Mouse (Mus musculus): ENCODE measurements around the gene Ubl7. TPM values are rescaled to one million over a fixed set of nuclear protein-coding genes. Genes with fewer than 3 reads are reported as not detected.

Ubl7 gene
- polyA plus RNA-seq, 1 experiment from 2014 or later, result 91.4 TPM

DNA sequence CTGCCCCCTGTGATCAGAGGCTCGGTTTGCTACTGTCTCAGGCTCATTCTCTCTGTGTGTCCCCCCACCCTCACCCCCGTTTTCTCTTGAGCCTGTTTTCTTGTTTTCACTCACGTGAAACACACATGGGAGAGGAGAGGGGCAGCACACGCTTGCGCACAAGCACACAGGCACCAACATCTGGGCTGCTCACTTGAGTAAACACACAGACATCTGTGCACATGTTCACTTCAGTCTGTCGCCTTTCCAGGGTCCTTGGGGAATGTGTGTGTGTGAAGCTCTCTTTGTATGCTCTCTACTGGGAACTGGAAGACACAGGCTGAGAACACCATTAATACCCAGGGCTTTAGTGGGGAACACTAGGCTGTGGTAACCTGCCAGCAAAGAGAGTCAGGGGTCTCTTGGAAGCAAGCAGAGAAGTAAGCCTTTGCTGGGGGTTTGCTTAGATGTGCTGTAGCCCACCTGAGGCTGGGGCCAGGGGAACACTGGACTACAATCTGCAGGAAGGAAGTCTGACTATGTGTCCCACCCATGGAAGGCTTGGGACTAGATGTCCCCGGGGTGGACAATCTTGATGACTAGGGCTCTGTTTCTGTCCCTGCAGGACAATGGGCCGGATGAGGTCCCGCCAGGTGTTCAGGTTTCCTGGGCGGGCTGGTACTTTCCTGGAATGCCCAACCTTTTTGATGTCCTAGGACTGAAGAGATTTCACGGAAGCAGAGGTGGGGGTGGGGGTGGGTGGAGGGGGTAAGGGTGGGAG, 59.1 kb downstream of the Ubl7 start:
- WGBS, result 69% methylated on average over 11 of the region's 11 CpGs
- H3K27ac ChIP-seq (ENCODE audit: low read depth), result no peak overlapping the region

GRCm38 (mm10) chr9:57971413-57971812, 60.6 kb downstream of the Ubl7 start:
- Histone ChIP-seq H3K4me2 (ENCODE audit: low read length) (no peak overlapping the region), H3K9ac (ENCODE audit: low read length) (no peak overlapping the region), H3K36me3 (ENCODE audit: control insufficient read depth, insufficient read depth, low read length) (no peaks in the 10 kb centered on the region), H3K9me3 (ENCODE audit: control insufficient read depth, low read length) (no peaks in the 10 kb centered on the region), H3K27ac (ENCODE audit: low read depth) (no peak overlapping the region), H3K4me3 (ENCODE audit: low read depth, low read length) (no peak overlapping the region), H3K4me1 (replicated peaks; ENCODE audit: control insufficient read depth, insufficient read depth, low read length) (peaks cover 12% of the 10 kb centered on the region), H3K27me3 (replicated peaks; ENCODE audit: control insufficient read depth, insufficient read depth, low read length) (no peaks in the 10 kb centered on the region)
- no peak for ATAC-seq (replicated peaks; ENCODE audit: low FRiP score, low TSS enrichment, low read depth)
- 69% methylated on average over 5 of the region's 5 CpGs for WGBS
- no peak for DNase-seq (ENCODE audit: low spot score)

More for the DNA sequence above, 59.1 kb downstream of the Ubl7 start:
- no peak for DNase-seq (ENCODE audit: low spot score)
- Histone ChIP-seq H3K4me3 (ENCODE audit: low read depth, low read length) (no peak overlapping the region), H3K4me1 (replicated peaks; ENCODE audit: control insufficient read depth, insufficient read depth, low read length) (peaks cover 12% of the 10 kb centered on the region), H3K9me3 (ENCODE audit: control insufficient read depth, low read length) (no peaks in the 10 kb centered on the region), H3K4me2 (ENCODE audit: low read length) (no peak overlapping the region), H3K36me3 (ENCODE audit: control insufficient read depth, insufficient read depth, low read length) (no peaks in the 10 kb centered on the region), H3K9ac (ENCODE audit: low read length) (no peak overlapping the region), H3K27me3 (replicated peaks; ENCODE audit: control insufficient read depth, insufficient read depth, low read length) (no peaks in the 10 kb centered on the region)
- ATAC-seq (replicated peaks; ENCODE audit: low FRiP score, low TSS enrichment, low read depth), result no peak

GRCm38 (mm10) chr9:57972141-57972591, 61.4 kb downstream of the Ubl7 start:
- H3K27me3 ChIP-seq (replicated peaks; ENCODE audit: control insufficient read depth, insufficient read depth, low read length), result no peaks in the 10 kb centered on the region
- no peak overlapping the region for H3K9ac ChIP-seq (ENCODE audit: low read length)
- WGBS, result 46% methylated on average over 9 of the region's 9 CpGs
- no peaks in the 10 kb centered on the region for H3K36me3 ChIP-seq (ENCODE audit: control insufficient read depth, insufficient read depth, low read length)
- ATAC-seq (replicated peaks; ENCODE audit: low FRiP score, low TSS enrichment, low read depth) (no peak), DNase-seq (ENCODE audit: low spot score) (no peak)
- H3K27ac ChIP-seq (ENCODE audit: low read depth), result no peak overlapping the region
- H3K9me3 ChIP-seq (ENCODE audit: control insufficient read depth, low read length), result no peaks in the 10 kb centered on the region
- H3K4me1 ChIP-seq (replicated peaks; ENCODE audit: control insufficient read depth, insufficient read depth, low read length), result peaks cover 12% of the 10 kb centered on the region
- H3K4me2 ChIP-seq (ENCODE audit: low read length), result no peak overlapping the region
- H3K4me3 ChIP-seq (ENCODE audit: low read depth, low read length), result no peak overlapping the region

- DNase-seq (ENCODE audit: low spot score), result no peak
Measured at GRCm38 (mm10) chr9:57972776-57973439, 62.1 kb downstream of the Ubl7 start.

DNA sequence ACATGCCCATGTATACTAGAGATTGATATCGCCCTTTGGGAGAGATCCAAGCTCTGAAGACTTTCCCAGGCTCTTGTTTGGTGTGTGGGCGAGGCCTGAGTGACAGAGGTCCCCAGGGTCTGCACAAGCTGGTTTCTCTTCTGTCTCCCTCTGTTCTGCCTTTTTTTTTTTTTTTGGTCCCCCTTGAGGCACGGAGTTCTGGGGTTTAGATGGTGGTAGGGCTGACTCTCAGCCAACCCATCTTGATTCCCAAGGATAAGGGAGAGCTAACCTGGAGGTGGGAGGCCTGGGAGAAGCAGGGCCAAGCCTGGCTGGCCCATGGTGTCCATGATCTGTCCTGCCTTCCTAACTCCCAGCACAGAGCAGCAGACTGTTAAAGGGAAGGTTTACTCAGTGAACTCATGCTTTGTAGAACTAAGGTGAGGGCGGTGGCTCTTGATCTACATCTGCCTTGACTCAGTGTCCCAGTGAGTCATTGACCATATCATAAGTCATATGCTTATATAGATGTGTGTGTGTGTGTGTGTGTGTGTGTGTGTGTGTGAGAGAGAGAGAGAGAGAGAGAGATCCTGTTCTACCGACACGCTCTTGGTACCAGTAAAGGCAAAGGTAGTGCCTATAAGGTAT, 62.8 kb downstream of the Ubl7 start:
- Histone ChIP-seq H3K4me1 (replicated peaks; ENCODE audit: control insufficient read depth, insufficient read depth, low read length) (peaks cover 12% of the 10 kb centered on the region), H3K27me3 (replicated peaks; ENCODE audit: control insufficient read depth, insufficient read depth, low read length) (no peaks in the 10 kb centered on the region), H3K27ac (ENCODE audit: low read depth) (no peak overlapping the region), H3K9ac (ENCODE audit: low read length) (no peak overlapping the region), H3K4me2 (ENCODE audit: low read length) (no peak overlapping the region), H3K9me3 (ENCODE audit: control insufficient read depth, low read length) (no peaks in the 10 kb centered on the region), H3K36me3 (ENCODE audit: control insufficient read depth, insufficient read depth, low read length) (no peaks in the 10 kb centered on the region), H3K4me3 (ENCODE audit: low read depth, low read length) (no peak overlapping the region)
- no peak for ATAC-seq (replicated peaks; ENCODE audit: low FRiP score, low TSS enrichment, low read depth)
- 90% methylated on average over 6 of the region's 6 CpGs for WGBS
- DNase-seq (ENCODE audit: low spot score), result no peak

More at GRCm38 (mm10) chr9:57972776-57973439, 62.1 kb downstream of the Ubl7 start:
- H3K9me3 ChIP-seq (ENCODE audit: control insufficient read depth, low read length), result no peaks in the 10 kb centered on the region
- H3K27ac ChIP-seq (ENCODE audit: low read depth), result no peak overlapping the region
- H3K27me3 ChIP-seq (replicated peaks; ENCODE audit: control insufficient read depth, insufficient read depth, low read length), result no peaks in the 10 kb centered on the region
- ATAC-seq (replicated peaks; ENCODE audit: low FRiP score, low TSS enrichment, low read depth), result no peak
- no peak overlapping the region for H3K9ac ChIP-seq (ENCODE audit: low read length)
- no peak overlapping the region for H3K4me2 ChIP-seq (ENCODE audit: low read length)
- H3K36me3 ChIP-seq (ENCODE audit: control insufficient read depth, insufficient read depth, low read length), result no peaks in the 10 kb centered on the region
- no peak overlapping the region for H3K4me3 ChIP-seq (ENCODE audit: low read depth, low read length)
- WGBS, result 31% methylated on average over 9 of the region's 9 CpGs
- H3K4me1 ChIP-seq (replicated peaks; ENCODE audit: control insufficient read depth, insufficient read depth, low read length), result peaks cover 12% of the 10 kb centered on the region

DNA sequence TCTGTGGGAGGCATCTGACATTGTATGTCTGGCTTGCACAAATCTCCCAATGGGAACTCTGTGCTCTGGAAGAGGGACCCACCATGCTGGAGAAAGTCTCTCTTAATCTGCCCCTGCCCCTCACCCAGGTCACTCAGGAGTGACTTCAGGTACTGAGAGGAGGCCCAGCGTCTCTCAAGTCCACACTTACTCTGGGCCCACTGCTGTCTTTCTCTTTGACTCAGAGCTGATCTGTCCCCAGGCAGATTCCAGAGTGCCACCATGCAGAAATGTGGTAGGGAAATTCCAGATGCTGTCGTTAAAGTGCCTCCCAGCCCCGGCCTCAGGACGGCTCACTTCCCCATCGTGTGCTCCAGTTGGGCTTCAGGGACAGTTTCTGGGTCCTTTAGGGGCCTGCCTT, 63.4 kb downstream of the Ubl7 start:
- H3K9ac ChIP-seq (ENCODE audit: low read length), result no peak overlapping the region
- H3K4me2 ChIP-seq (ENCODE audit: low read length), result no peak overlapping the region
- 68% methylated on average over 5 of the region's 5 CpGs for WGBS
- no peak overlapping the region for H3K27ac ChIP-seq (ENCODE audit: low read depth)
- no peaks in the 10 kb centered on the region for H3K36me3 ChIP-seq (ENCODE audit: control insufficient read depth, insufficient read depth, low read length)
- H3K27me3 ChIP-seq (replicated peaks; ENCODE audit: control insufficient read depth, insufficient read depth, low read length), result no peaks in the 10 kb centered on the region
- H3K9me3 ChIP-seq (ENCODE audit: control insufficient read depth, low read length), result no peaks in the 10 kb centered on the region
- DNase-seq (ENCODE audit: low spot score) (no peak), ATAC-seq (replicated peaks; ENCODE audit: low FRiP score, low TSS enrichment, low read depth) (no peak)
- no peak overlapping the region for H3K4me3 ChIP-seq (ENCODE audit: low read depth, low read length)
- peaks cover 12% of the 10 kb centered on the region for H3K4me1 ChIP-seq (replicated peaks; ENCODE audit: control insufficient read depth, insufficient read depth, low read length)

DNA sequence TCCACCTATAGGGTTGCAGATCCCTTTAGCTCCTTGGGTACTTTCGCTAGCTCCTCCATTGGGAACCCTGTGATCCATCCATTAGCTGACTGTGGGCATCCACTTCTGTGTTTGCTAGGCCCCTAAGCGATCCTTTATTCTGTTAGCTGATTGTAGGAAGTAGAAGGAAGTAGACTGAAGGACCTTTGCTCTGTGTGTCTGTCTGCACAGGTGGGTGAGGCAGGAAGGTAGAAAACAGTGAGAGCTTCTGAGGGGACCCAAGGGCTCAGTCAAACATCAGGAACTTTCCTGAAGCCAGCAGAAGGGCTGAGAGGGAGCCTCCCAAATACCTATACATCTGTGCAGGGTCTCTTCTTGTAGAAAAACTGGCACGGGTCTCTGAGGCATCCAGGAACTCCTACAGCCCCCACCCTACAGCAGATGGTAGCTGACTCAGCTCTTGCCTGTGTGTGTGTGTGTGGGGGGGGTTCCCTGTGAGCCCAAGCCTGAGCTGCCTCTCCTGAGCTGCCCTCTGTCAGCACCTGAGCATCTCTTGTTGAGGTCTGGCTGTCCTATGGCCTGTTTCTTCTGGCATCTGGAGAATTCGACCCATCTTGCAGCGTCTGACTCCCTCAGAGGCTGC, 64.5 kb downstream of the Ubl7 start:
- H3K4me3 ChIP-seq (ENCODE audit: low read depth, low read length), result no peak overlapping the region
- H3K9ac ChIP-seq (ENCODE audit: low read length), result no peak overlapping the region
- H3K36me3 ChIP-seq (ENCODE audit: control insufficient read depth, insufficient read depth, low read length), result no peaks in the 10 kb centered on the region
- H3K4me1 ChIP-seq (replicated peaks; ENCODE audit: control insufficient read depth, insufficient read depth, low read length), result peaks cover 12% of the 10 kb centered on the region
- H3K27me3 ChIP-seq (replicated peaks; ENCODE audit: control insufficient read depth, insufficient read depth, low read length), result no peaks in the 10 kb centered on the region
- no peak for DNase-seq (ENCODE audit: low spot score)
- WGBS, result 58% methylated on average over 5 of the region's 5 CpGs
- H3K4me2 ChIP-seq (ENCODE audit: low read length), result no peak overlapping the region
- no peaks in the 10 kb centered on the region for H3K9me3 ChIP-seq (ENCODE audit: control insufficient read depth, low read length)
- H3K27ac ChIP-seq (ENCODE audit: low read depth), result no peak overlapping the region
- ATAC-seq (replicated peaks; ENCODE audit: low FRiP score, low TSS enrichment, low read depth), result no peak

- Histone ChIP-seq H3K27me3 (replicated peaks; ENCODE audit: control insufficient read depth, insufficient read depth, low read length) (no peaks in the 10 kb centered on the region), H3K9ac (ENCODE audit: low read length) (no peak overlapping the region), H3K9me3 (ENCODE audit: control insufficient read depth, low read length) (no peaks in the 10 kb centered on the region), H3K4me1 (replicated peaks; ENCODE audit: control insufficient read depth, insufficient read depth, low read length) (peaks cover 2% of the 10 kb centered on the region; the same call in 1 of the 2 replicates), H3K4me3 (ENCODE audit: low read depth, low read length) (no peak overlapping the region), H3K36me3 (ENCODE audit: control insufficient read depth, insufficient read depth, low read length) (no peaks in the 10 kb centered on the region), H3K4me2 (ENCODE audit: low read length) (no peak overlapping the region), H3K27ac (ENCODE audit: low read depth) (no peak overlapping the region)
- ATAC-seq (replicated peaks; ENCODE audit: low FRiP score, low TSS enrichment, low read depth), result no peak
- 73% methylated on average over 6 of the region's 6 CpGs for WGBS
- DNase-seq (ENCODE audit: low spot score), result no peak
Measured at GRCm38 (mm10) chr9:57978025-57978424, 67.2 kb downstream of the Ubl7 start.

Measured in intestine, embryonic 14.5 days (tissue).